Mouse (Mus musculus): ENCODE results near the gene Vstm4. TPM values are rescaled to one million over a fixed set of nuclear protein-coding genes. Genes with fewer than 3 reads are reported as not detected.
A peak's percentile ranks its signal among the peaks of the same experiment; 100 is the strongest.

Vstm4 gene
- polyA plus RNA-seq, 1 experiment from 2014 or later = 2.1 TPM

DNA sequence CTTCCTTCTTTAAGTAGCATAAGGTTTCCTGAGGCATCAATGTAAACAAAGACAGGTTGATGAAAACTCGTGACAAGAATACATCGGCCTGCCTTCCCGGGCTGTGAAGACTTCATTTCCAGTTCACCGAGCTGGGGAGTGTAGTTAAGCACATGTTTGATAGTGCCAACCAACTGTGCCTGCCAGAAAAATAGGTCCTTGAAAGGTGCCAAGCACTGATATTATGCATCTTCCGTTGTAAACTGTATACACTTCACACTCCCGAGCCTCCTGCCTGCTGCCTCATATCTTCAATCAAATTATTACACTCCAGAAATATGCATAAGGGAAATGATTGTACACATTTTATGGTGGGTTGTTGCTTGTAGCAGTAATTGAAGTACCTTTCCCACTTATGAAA is 77.5 kb downstream of the Vstm4 start:
- ATAC-seq (ENCODE audit: insufficient number of reproducible peaks, low FRiP score, low TSS enrichment, low read depth) (no peak), DNase-seq (ENCODE audit: low spot score) (no peak)
- no peak overlapping the region for H3K4me2 ChIP-seq (ENCODE audit: low read depth, severe bottlenecking)
- H3K9me3 ChIP-seq (ENCODE audit: control insufficient read depth, low read length) = no peaks in the 10 kb centered on the region
- WGBS = 90% methylated on average over 6 of the region's 6 CpGs
- H3K36me3 ChIP-seq (ENCODE audit: control insufficient read depth, insufficient read depth, low read length) = no peaks in the 10 kb centered on the region
- no peak overlapping the region for H3K4me3 ChIP-seq (ENCODE audit: low read depth, low read length)
- no peak overlapping the region for H3K27ac ChIP-seq (replicated peaks; ENCODE audit: low read depth, low read length)
- H3K4me1 ChIP-seq (ENCODE audit: control insufficient read depth, insufficient read depth, low read length) = no peaks in the 10 kb centered on the region
- no peaks in the 10 kb centered on the region for H3K27me3 ChIP-seq (ENCODE audit: control insufficient read depth, insufficient read depth, low read length)
- H3K9ac ChIP-seq (ENCODE audit: low read length) = no peak overlapping the region

GRCm38 (mm10) chr14:32939217-32939616 is 82.7 kb downstream of the Vstm4 start:
- H3K4me1 ChIP-seq (ENCODE audit: control insufficient read depth, insufficient read depth, low read length) = no peaks in the 10 kb centered on the region
- DNase-seq (ENCODE audit: low spot score) (no peak), ATAC-seq (ENCODE audit: insufficient number of reproducible peaks, low FRiP score, low TSS enrichment, low read depth) (no peak)
- no peak overlapping the region for H3K4me2 ChIP-seq (ENCODE audit: low read depth, severe bottlenecking)
- H3K9ac ChIP-seq (ENCODE audit: low read length) = no peak overlapping the region
- 83% methylated on average over 5 of the region's 5 CpGs for WGBS
- no peak overlapping the region for H3K27ac ChIP-seq (replicated peaks; ENCODE audit: low read depth, low read length)
- no peaks in the 10 kb centered on the region for H3K27me3 ChIP-seq (ENCODE audit: control insufficient read depth, insufficient read depth, low read length)
- H3K9me3 ChIP-seq (ENCODE audit: control insufficient read depth, low read length) = no peaks in the 10 kb centered on the region
- no peaks in the 10 kb centered on the region for H3K36me3 ChIP-seq (ENCODE audit: control insufficient read depth, insufficient read depth, low read length)
- H3K4me3 ChIP-seq (ENCODE audit: low read depth, low read length) = no peak overlapping the region

GRCm38 (mm10) chr14:32947512-32947911 is 91.0 kb downstream of the Vstm4 start:
- H3K4me1 ChIP-seq (ENCODE audit: control insufficient read depth, insufficient read depth, low read length) = peaks cover 5% of the 10 kb centered on the region
- ATAC-seq (ENCODE audit: insufficient number of reproducible peaks, low FRiP score, low TSS enrichment, low read depth) (no peak), DNase-seq (ENCODE audit: low spot score) (no peak)
- 89% methylated on average over 2 of the region's 2 CpGs for WGBS
- H3K27ac ChIP-seq (replicated peaks; ENCODE audit: low read depth, low read length) = no peak overlapping the region
- H3K4me3 ChIP-seq (ENCODE audit: low read depth, low read length) = no peak overlapping the region
- H3K9me3 ChIP-seq (ENCODE audit: control insufficient read depth, low read length) = no peaks in the 10 kb centered on the region
- H3K9ac ChIP-seq (ENCODE audit: low read length) = no peak overlapping the region
- H3K27me3 ChIP-seq (ENCODE audit: control insufficient read depth, insufficient read depth, low read length) = no peaks in the 10 kb centered on the region
- no peaks in the 10 kb centered on the region for H3K36me3 ChIP-seq (ENCODE audit: control insufficient read depth, insufficient read depth, low read length)
- no peak overlapping the region for H3K4me2 ChIP-seq (ENCODE audit: low read depth, severe bottlenecking)

GRCm38 (mm10) chr14:32950312-32951301 is 94.1 kb downstream of the Vstm4 start:
- ATAC-seq (ENCODE audit: insufficient number of reproducible peaks, low FRiP score, low TSS enrichment, low read depth) (no peak), DNase-seq (ENCODE audit: low spot score) (peak; percentile 50)
- peaks cover 5% of the 10 kb centered on the region for H3K4me1 ChIP-seq (ENCODE audit: control insufficient read depth, insufficient read depth, low read length)
- H3K9me3 ChIP-seq (ENCODE audit: control insufficient read depth, low read length) = no peaks in the 10 kb centered on the region
- no peak overlapping the region for H3K27ac ChIP-seq (replicated peaks; ENCODE audit: low read depth, low read length)
- no peak overlapping the region for H3K9ac ChIP-seq (ENCODE audit: low read length)
- H3K4me3 ChIP-seq (ENCODE audit: low read depth, low read length) = no peak overlapping the region
- WGBS = 54% methylated on average over 20 of the region's 20 CpGs
- H3K4me2 ChIP-seq (ENCODE audit: low read depth, severe bottlenecking) = no peak overlapping the region
- no peaks in the 10 kb centered on the region for H3K27me3 ChIP-seq (ENCODE audit: control insufficient read depth, insufficient read depth, low read length)
- no peaks in the 10 kb centered on the region for H3K36me3 ChIP-seq (ENCODE audit: control insufficient read depth, insufficient read depth, low read length)

DNA sequence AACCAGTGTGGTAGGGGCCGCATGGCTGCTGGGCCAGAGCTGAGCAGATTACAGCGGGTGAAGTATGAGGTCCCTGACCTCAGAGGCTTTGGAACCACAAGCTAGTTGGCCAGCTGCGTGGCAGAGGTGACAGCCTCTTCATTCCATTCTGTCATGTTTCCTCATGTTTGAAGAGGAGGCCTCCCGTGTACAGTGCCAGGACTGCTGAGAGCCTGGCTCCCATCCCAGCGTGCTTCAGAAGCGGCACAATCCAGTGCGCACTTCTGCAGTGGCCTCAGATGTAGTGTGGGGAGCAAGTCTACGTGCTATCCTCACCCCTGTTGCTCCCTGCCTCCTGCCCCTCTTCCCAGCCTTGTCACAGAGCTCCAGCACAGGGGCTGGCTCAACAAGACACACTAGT is 99.9 kb downstream of the Vstm4 start:
- no peak overlapping the region for H3K4me3 ChIP-seq (ENCODE audit: low read depth, low read length)
- DNase-seq (ENCODE audit: low spot score) (no peak), ATAC-seq (ENCODE audit: insufficient number of reproducible peaks, low FRiP score, low TSS enrichment, low read depth) (no peak)
- no peaks in the 10 kb centered on the region for H3K36me3 ChIP-seq (ENCODE audit: control insufficient read depth, insufficient read depth, low read length)
- no peak overlapping the region for H3K27ac ChIP-seq (replicated peaks; ENCODE audit: low read depth, low read length)
- no peak overlapping the region for H3K4me2 ChIP-seq (ENCODE audit: low read depth, severe bottlenecking)
- H3K9ac ChIP-seq (ENCODE audit: low read length) = no peak overlapping the region
- WGBS = 88% methylated on average over 8 of the region's 8 CpGs
- no peaks in the 10 kb centered on the region; the same call in 1 of the 2 replicates for H3K4me1 ChIP-seq (ENCODE audit: control insufficient read depth, insufficient read depth, low read length)
- no peaks in the 10 kb centered on the region for H3K27me3 ChIP-seq (ENCODE audit: control insufficient read depth, insufficient read depth, low read length)
- no peaks in the 10 kb centered on the region for H3K9me3 ChIP-seq (ENCODE audit: control insufficient read depth, low read length)

DNA sequence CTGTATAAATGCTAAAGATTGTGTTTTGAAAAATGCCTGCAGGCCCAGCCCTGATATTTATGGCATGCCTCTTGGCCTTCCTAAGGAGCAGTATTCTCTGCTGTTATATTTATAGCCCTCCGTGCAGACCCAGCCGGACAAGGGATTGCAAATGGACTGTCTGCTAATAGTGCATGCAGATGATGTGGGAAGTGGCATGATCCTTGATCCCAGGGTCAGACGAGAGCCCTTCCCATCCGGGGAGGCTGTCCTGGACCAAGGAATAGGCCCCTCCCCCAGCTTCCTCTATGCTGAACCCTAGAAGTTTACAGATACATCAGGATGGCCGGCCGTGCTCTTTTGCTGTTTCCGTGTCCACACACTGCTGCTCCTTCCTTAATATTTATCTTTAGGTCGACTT is 102.1 kb downstream of the Vstm4 start:
- Histone ChIP-seq H3K9me3 (ENCODE audit: control insufficient read depth, low read length) (no peaks in the 10 kb centered on the region), H3K27me3 (ENCODE audit: control insufficient read depth, insufficient read depth, low read length) (no peaks in the 10 kb centered on the region), H3K27ac (replicated peaks; ENCODE audit: low read depth, low read length) (no peak overlapping the region), H3K36me3 (ENCODE audit: control insufficient read depth, insufficient read depth, low read length) (no peaks in the 10 kb centered on the region), H3K4me3 (ENCODE audit: low read depth, low read length) (no peak overlapping the region), H3K9ac (ENCODE audit: low read length) (no peak overlapping the region), H3K4me1 (ENCODE audit: control insufficient read depth, insufficient read depth, low read length) (no peaks in the 10 kb centered on the region), H3K4me2 (ENCODE audit: low read depth, severe bottlenecking) (no peak overlapping the region)
- DNase-seq (ENCODE audit: low spot score) = no peak
- no peak for ATAC-seq (ENCODE audit: insufficient number of reproducible peaks, low FRiP score, low TSS enrichment, low read depth)
- 51% methylated on average over 8 of the region's 8 CpGs for WGBS

- H3K4me2 ChIP-seq (ENCODE audit: low read depth, severe bottlenecking) = no peak overlapping the region
- no peak overlapping the region for H3K27ac ChIP-seq (replicated peaks; ENCODE audit: low read depth, low read length)
- H3K4me3 ChIP-seq (ENCODE audit: low read depth, low read length) = no peak overlapping the region
- ATAC-seq (ENCODE audit: insufficient number of reproducible peaks, low FRiP score, low TSS enrichment, low read depth) = no peak
- no peaks in the 10 kb centered on the region for H3K36me3 ChIP-seq (ENCODE audit: control insufficient read depth, insufficient read depth, low read length)
- peak; percentile 80 for DNase-seq (ENCODE audit: low spot score)
- no peaks in the 10 kb centered on the region for H3K9me3 ChIP-seq (ENCODE audit: control insufficient read depth, low read length)
- no peak overlapping the region for H3K9ac ChIP-seq (ENCODE audit: low read length)
- 34% methylated on average over 5 of the region's 5 CpGs for WGBS
- no peaks in the 10 kb centered on the region for H3K27me3 ChIP-seq (ENCODE audit: control insufficient read depth, insufficient read depth, low read length)
- 0 out of 2 replicates have a peak, but pooled peaks cover 2% of the 10 kb centered on the region for H3K4me1 ChIP-seq (ENCODE audit: control insufficient read depth, insufficient read depth, low read length)
These were observed 103.9 kb downstream of the Vstm4 start for GRCm38 (mm10) chr14:32960481-32960880.

GRCm38 (mm10) chr14:32964742-32965141 is 108.2 kb downstream of the Vstm4 start:
- Histone ChIP-seq H3K4me1 (ENCODE audit: control insufficient read depth, insufficient read depth, low read length) (0 out of 2 replicates have a peak, but pooled peaks cover 2% of the 10 kb centered on the region), H3K9me3 (ENCODE audit: control insufficient read depth, low read length) (no peaks in the 10 kb centered on the region), H3K27me3 (ENCODE audit: control insufficient read depth, insufficient read depth, low read length) (no peaks in the 10 kb centered on the region), H3K4me3 (ENCODE audit: low read depth, low read length) (no peak overlapping the region), H3K36me3 (ENCODE audit: control insufficient read depth, insufficient read depth, low read length) (no peaks in the 10 kb centered on the region), H3K27ac (replicated peaks; ENCODE audit: low read depth, low read length) (no peak overlapping the region), H3K4me2 (ENCODE audit: low read depth, severe bottlenecking) (no peak overlapping the region), H3K9ac (ENCODE audit: low read length) (no peak overlapping the region)
- ATAC-seq (ENCODE audit: insufficient number of reproducible peaks, low FRiP score, low TSS enrichment, low read depth) (no peak), DNase-seq (ENCODE audit: low spot score) (peak; percentile 29)
- whole genome bisulfite sequencing = 60% methylated on average over 10 of the region's 10 CpGs
